Mouse (Mus musculus) lung, adult 2 months (tissue): Measurements from ENCODE around the gene Tmem59. TPM values are rescaled to one million over a fixed set of nuclear protein-coding genes. Genes with fewer than 3 reads are reported as not detected.

Source experiments
- DNase-seq: peaks from one replicate; pipeline ENCODE4 v3.0.0; 2022
- H3K4me1 ChIP-seq: fragments of 200-500 bp; 2 replicates; pipeline ENCODE4 v1.6.1; 2011; ENCODE audit warnings: low read length; ENCODE audit not compliant: control insufficient read depth, insufficient read depth
- H3K4me3 ChIP-seq: fragments of 200-500 bp; replicated peaks from 2 replicates; pipeline ENCODE3; 2011; ENCODE audit warnings: low read depth, mild to moderate bottlenecking, control low read depth, low read length; ENCODE audit errors: extremely low read depth
- CTCF ChIP-seq: fragments of 200-500 bp; IDR thresholded peaks from 2 replicates; pipeline ENCODE4 v1.5.1; 2011; ENCODE audit warnings: mild to moderate bottlenecking, low read length, control low read depth; ENCODE audit not compliant: insufficient read depth
- POLR2A ChIP-seq: fragments of 200-500 bp; IDR thresholded peaks from 2 replicates; pipeline ENCODE4 v1.6.1; 2011; ENCODE audit warnings: low read depth, mild to moderate bottlenecking, control low read depth, low read length, borderline replicate concordance; ENCODE audit errors: extremely low read depth
- WGBS: fragments of 180-500 bp; shearing (Covaris S2); methylation state at CpG from one replicate; pipeline ENCODE4 v1.1.7; 2018; 5-methylcytosine and 5-hydroxymethylcytosine counted together
- polyA plus RNA-seq: library from polyadenylated mRNA; depleted of rRNA; stranded (reverse); fragments of >200 nt; gene quantifications from 2 replicates; pipeline ENCODE4 v1.2.3, GENCODE M21; 2012; rRNA removed

The Tmem59 gene
- polyA plus RNA-seq = 321 and 330 TPM in 2 replicates

GRCm38 (mm10) chr4:107178182-107178829, at the start of gene Tmem59:
Gene Tmem59, plus strand, starts transcription at chr4:107178399.
- WGBS = under 1% methylated on average over 49 of the region's 49 CpGs
- peaks cover 6% of the 10 kb centered on the region; the same call in 1 of the 2 replicates for H3K4me1 ChIP-seq
- TF ChIP-seq CTCF (no peak), POLR2A (peak; percentile 78; the same call in 1 of the 2 replicates)
- peak; percentile 97 for DNase-seq
- peak within 1 kb of the TSS; percentile 93 for H3K4me3 ChIP-seq

- no peak overlapping the region for H3K4me3 ChIP-seq
- TF ChIP-seq POLR2A (no peak), CTCF (no peak)
- WGBS = 72% methylated on average over 8 of the region's 8 CpGs
- no peaks in the 10 kb centered on the region for H3K4me1 ChIP-seq
- no peak for DNase-seq
Measured at GRCm38 (mm10) chr4:107129373-107129772, 48.8 kb upstream of the Tmem59 start.

- no peak overlapping the region for H3K4me3 ChIP-seq
- H3K4me1 ChIP-seq = no peaks in the 10 kb centered on the region
- TF ChIP-seq CTCF (no peak), POLR2A (no peak)
- WGBS = 22% methylated on average over 9 of the region's 9 CpGs
- DNase-seq = no peak
Measured at GRCm38 (mm10) chr4:107130534-107130933, 47.7 kb upstream of the Tmem59 start.

- H3K4me3 ChIP-seq = no peak overlapping the region
- no peak for DNase-seq
- H3K4me1 ChIP-seq = no peaks in the 10 kb centered on the region
- WGBS = 79% methylated on average over 3 of the region's 3 CpGs
- no peak for TF ChIP-seq POLR2A
- TF ChIP-seq CTCF = no peak
Measured at GRCm38 (mm10) chr4:107134891-107135290, 43.3 kb upstream of the Tmem59 start.

- peaks cover 3% of the 10 kb centered on the region; the same call in 1 of the 2 replicates for H3K4me1 ChIP-seq
- DNase-seq = no peak
- no peak overlapping the region for H3K4me3 ChIP-seq
- TF ChIP-seq POLR2A = no peak
- TF ChIP-seq CTCF = no peak
- WGBS = 74% methylated on average over 5 of the region's 5 CpGs
Measured at GRCm38 (mm10) chr4:107135663-107136062, 42.5 kb upstream of the Tmem59 start.

GRCm38 (mm10) chr4:107136531-107136930, 41.7 kb upstream of the Tmem59 start:
- TF ChIP-seq CTCF = no peak
- no peak for TF ChIP-seq POLR2A
- Histone ChIP-seq H3K4me3 (no peak overlapping the region), H3K4me1 (peaks cover 3% of the 10 kb centered on the region; the same call in 1 of the 2 replicates)
- 83% methylated on average over 3 of the region's 3 CpGs for WGBS
- no peak for DNase-seq

- Histone ChIP-seq H3K4me1 (peaks cover 3% of the 10 kb centered on the region; the same call in 1 of the 2 replicates), H3K4me3 (no peak overlapping the region)
- TF ChIP-seq CTCF = no peak
- no peak for TF ChIP-seq POLR2A
- DNase-seq = no peak
- 77% methylated on average over 37 of the region's 37 CpGs for WGBS
Measured at GRCm38 (mm10) chr4:107138948-107139835, 39.0 kb upstream of the Tmem59 start.

GRCm38 (mm10) chr4:107139836-107140631, 38.2 kb upstream of the Tmem59 start:
- TF ChIP-seq CTCF (no peak), POLR2A (no peak)
- WGBS = 53% methylated on average over 13 of the region's 13 CpGs
- DNase-seq = no peak

GRCm38 (mm10) chr4:107143511-107143910, 34.7 kb upstream of the Tmem59 start:
- TF ChIP-seq CTCF = no peak
- TF ChIP-seq POLR2A = no peak
- DNase-seq = no peak

More at GRCm38 (mm10) chr4:107139836-107140631, 38.2 kb upstream of the Tmem59 start:
- peaks cover 3% of the 10 kb centered on the region; the same call in 1 of the 2 replicates for H3K4me1 ChIP-seq
- H3K4me3 ChIP-seq = no peak overlapping the region

More at GRCm38 (mm10) chr4:107143511-107143910, 34.7 kb upstream of the Tmem59 start:
- no peak overlapping the region for H3K4me3 ChIP-seq
- H3K4me1 ChIP-seq = peaks cover 3% of the 10 kb centered on the region; the same call in 1 of the 2 replicates
- WGBS = 93% methylated on average over 8 of the region's 8 CpGs
